Mouse (Mus musculus): ENCODE data around the gene Kbtbd12. TPM values are rescaled to one million over a fixed set of nuclear protein-coding genes. Genes with fewer than 3 reads are reported as not detected.
A peak's percentile ranks its signal among the peaks of the same experiment; 100 is the strongest.

The Kbtbd12 gene
- total RNA-seq, 2 experiments from 2014 or later: 0.67 to 0.78 TPM

- DNase-seq (ENCODE audit: low spot score in 2 of 2): no peak
These were observed 135.4 kb downstream of the Kbtbd12 start for GRCm38 (mm10) chr6:88502030-88502970.

GRCm38 (mm10) chr6:88500405-88500767 lies 137.4 kb downstream of the Kbtbd12 start:
- DNase-seq (ENCODE audit: low spot score in 2 of 2): no peak

GRCm38 (mm10) chr6:88499481-88500404 lies 138.0 kb downstream of the Kbtbd12 start:
- peak; percentile 83 to 86 for DNase-seq (ENCODE audit: low spot score in 2 of 2)

Other genes with a start within 250 kb of the Kbtbd12 start
- gene Eefsec, start 191.4 kb downstream of the Kbtbd12 start, total RNA-seq (2021): 10 to 100 TPM; 24.6 to 25.1 TPM
- gene Ruvbl1, start 172.5 kb downstream of the Kbtbd12 start, total RNA-seq (2021): 10 to 100 TPM; 37.4 to 38.9 TPM
- 100 to 1,000 TPM; 129 to 138 TPM for gene Sec61a1, start 119.0 kb downstream of the Kbtbd12 start, total RNA-seq (2021)
- 100 to 1,000 TPM; 120 to 129 TPM for gene Mgll, start 86.5 kb upstream of the Kbtbd12 start, total RNA-seq (2021)
- 10 to 100 TPM; 23.2 to 26.7 TPM for gene Abtb1, start 204.0 kb upstream of the Kbtbd12 start, total RNA-seq (2021)
- gene Podxl2, start 237.1 kb upstream of the Kbtbd12 start, total RNA-seq (2021): 100 to 1,000 TPM; 308 to 330 TPM